Comparison of ENCODE assay signal across 25 mouse cellular contexts in the genomic region with DNA sequence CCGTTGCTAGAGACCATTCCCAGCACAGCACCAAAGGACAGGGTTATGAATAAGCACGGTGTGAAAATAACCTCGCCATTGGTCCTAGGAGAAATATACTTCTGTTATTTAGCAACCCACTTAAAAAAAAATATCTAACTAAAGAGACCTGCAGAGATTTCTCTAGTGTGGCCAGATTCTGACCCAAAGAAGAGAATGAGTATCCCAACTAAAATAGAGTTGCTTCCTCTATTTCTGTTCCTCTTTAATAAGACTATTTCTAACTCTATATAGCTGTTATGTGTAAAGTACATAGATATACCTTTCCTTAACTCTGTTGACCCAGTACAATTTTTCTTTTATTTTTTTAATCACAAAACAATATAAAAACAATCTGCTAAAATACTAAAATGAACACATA. TPM values are rescaled to one million over a fixed set of nuclear protein-coding genes. Genes with fewer than 3 reads are reported as not detected.
"Had no signal": no experiment of that assay in that cellular context is flagged by ENCODE, and none has a peak within 500 bp of the region (broad histone marks: within the 10 kb centered on the region; RNA-seq: fewer than 3 reads in every experiment).

No protein-coding gene starts in this region.

- H3K4me3 ChIP-seq: liver, embryonic 12.5 days; midbrain, embryonic 10.5 days; midbrain, embryonic 12.5 days; myocyte; neural tube, embryonic 12.5 days; stomach, embryonic 15.5 days had no signal

- H3K9me3 ChIP-seq: liver, embryonic 12.5 days; midbrain, embryonic 10.5 days; midbrain, embryonic 12.5 days; stomach, embryonic 15.5 days had no signal

- H3K36me3 ChIP-seq: liver, embryonic 12.5 days; midbrain, embryonic 10.5 days; midbrain, embryonic 12.5 days; neural tube, embryonic 12.5 days; stomach, embryonic 15.5 days had no signal

- H3K27me3 ChIP-seq: liver, embryonic 12.5 days; midbrain, embryonic 12.5 days; neural tube, embryonic 12.5 days; stomach, embryonic 15.5 days had no signal

- H3K4me1 ChIP-seq: liver, embryonic 12.5 days; midbrain, embryonic 10.5 days; midbrain, embryonic 12.5 days; neural tube, embryonic 12.5 days; stomach, embryonic 15.5 days had no signal

- DNase-seq: lung, adult 18-20 months; lung, embryonic 14.5 days; lung, postnatal 4 days; midbrain, embryonic 14.5 days; right cerebral cortex, postnatal 14 days; thymus, adult 2 months; thymus, postnatal 25 days; thymus, postnatal 4 days had no signal

- ATAC-seq: liver, embryonic 12.5 days; midbrain, embryonic 16.5 days had no signal

- H3K27ac ChIP-seq: liver, embryonic 12.5 days; liver, embryonic 14.5 days; midbrain, embryonic 10.5 days; midbrain, embryonic 12.5 days; neural tube, embryonic 12.5 days; stomach, embryonic 15.5 days; stomach, postnatal 0 days had no signal

RNA-seq across cellular contexts. Expression of a gene that starts 1.4 kb away (rescaled TPM):
- total RNA-seq: megakaryocyte-erythroid progenitor cell, adult 5-6 weeks; neutrophil, adult 5-6 weeks had no signal
- polyA plus RNA-seq: liver, embryonic 12.5 days; liver, embryonic 14.5 days; liver, embryonic 16.5 days; lung, embryonic 14.5 days; lung, embryonic 16.5 days; midbrain, embryonic 10.5 days; midbrain, embryonic 12.5 days; midbrain, embryonic 14.5 days; midbrain, embryonic 16.5 days; myocyte; neural tube, embryonic 12.5 days; neural tube, embryonic 14.5 days; spleen, adult 2 months; stomach, embryonic 15.5 days; stomach, postnatal 0 days; testis, adult 2 months; thymus, adult 2 months; urinary bladder, adult 2 months had no signal

RNA-seq across cellular contexts. Expression of a gene that starts 12.6 kb away (rescaled TPM):
- total RNA-seq: megakaryocyte-erythroid progenitor cell, adult 5-6 weeks; neutrophil, adult 5-6 weeks had no signal
- polyA plus RNA-seq: liver, embryonic 12.5 days; liver, embryonic 14.5 days; liver, embryonic 16.5 days; lung, embryonic 14.5 days; lung, embryonic 16.5 days; midbrain, embryonic 10.5 days; midbrain, embryonic 12.5 days; midbrain, embryonic 14.5 days; midbrain, embryonic 16.5 days; myocyte; neural tube, embryonic 12.5 days; neural tube, embryonic 14.5 days; spleen, adult 2 months; stomach, embryonic 15.5 days; stomach, postnatal 0 days; thymus, adult 2 months; urinary bladder, adult 2 months had no signal

RNA-seq across cellular contexts. Expression of a gene that starts 23.2 kb away (rescaled TPM):
- total RNA-seq: megakaryocyte-erythroid progenitor cell, adult 5-6 weeks; neutrophil, adult 5-6 weeks had no signal
- polyA plus RNA-seq: liver, embryonic 12.5 days; liver, embryonic 14.5 days; liver, embryonic 16.5 days; lung, embryonic 14.5 days; lung, embryonic 16.5 days; midbrain, embryonic 10.5 days; midbrain, embryonic 12.5 days; midbrain, embryonic 14.5 days; midbrain, embryonic 16.5 days; myocyte; neural tube, embryonic 12.5 days; neural tube, embryonic 14.5 days; spleen, adult 2 months; stomach, embryonic 15.5 days; stomach, postnatal 0 days; testis, adult 2 months; thymus, adult 2 months; urinary bladder, adult 2 months had no signal

RNA-seq across cellular contexts. Expression of a gene that starts 49.3 kb away (rescaled TPM):
- total RNA-seq: megakaryocyte-erythroid progenitor cell, adult 5-6 weeks; neutrophil, adult 5-6 weeks had no signal
- polyA plus RNA-seq: liver, embryonic 12.5 days; liver, embryonic 14.5 days; liver, embryonic 16.5 days; lung, embryonic 14.5 days; lung, embryonic 16.5 days; midbrain, embryonic 10.5 days; midbrain, embryonic 12.5 days; midbrain, embryonic 14.5 days; midbrain, embryonic 16.5 days; myocyte; neural tube, embryonic 12.5 days; neural tube, embryonic 14.5 days; spleen, adult 2 months; stomach, embryonic 15.5 days; stomach, postnatal 0 days; thymus, adult 2 months; urinary bladder, adult 2 months had no signal
